Mouse (Mus musculus): ENCODE data around the gene Tcp11l1.

DNA sequence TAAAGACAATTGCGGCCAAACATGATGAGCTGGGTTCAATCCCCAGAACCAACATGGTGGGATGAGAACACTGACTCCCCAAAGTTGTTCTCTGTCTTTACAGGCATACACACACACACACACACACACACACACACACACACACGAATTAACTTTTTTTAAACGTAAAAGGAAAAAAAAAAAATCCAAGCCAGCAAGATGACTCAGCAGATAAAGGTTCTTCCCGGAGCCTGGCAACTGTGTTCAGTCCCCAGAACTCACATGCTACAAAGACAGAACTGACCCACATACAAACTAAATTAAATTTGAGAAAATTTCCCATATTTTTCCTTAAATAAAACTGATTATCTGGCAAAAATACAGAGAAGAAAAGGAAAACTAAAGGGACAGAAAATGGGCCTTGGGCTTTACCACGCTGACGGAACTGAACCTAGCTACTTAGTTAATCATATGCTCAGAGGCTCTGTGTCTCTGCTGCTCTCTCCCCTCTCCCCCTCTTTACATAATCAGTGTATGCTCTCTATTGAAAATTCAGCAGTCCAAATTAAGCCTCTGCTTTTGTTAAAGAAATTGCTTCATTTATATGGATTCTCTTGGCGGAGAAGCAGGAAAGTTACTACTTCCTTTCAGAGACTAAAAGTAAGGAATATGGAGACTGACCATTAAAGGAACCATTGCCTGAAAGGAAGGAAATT lies 20.7 kb upstream of the Tcp11l1 start:
- no peak for TF ChIP-seq POLR2A (IDR thresholded peaks at IDR 0.05; ENCODE audit: borderline replicate concordance, extremely low read depth, insufficient read depth, insufficient read length, poor library complexity, severe bottlenecking)
- no peak for TF ChIP-seq CTCF (IDR thresholded peaks at IDR 0.05; ENCODE audit: borderline replicate concordance, extremely low read depth, insufficient read depth, insufficient read length)
